Mouse (Mus musculus) thymus, adult 18-20 months (tissue): ENCODE data around the gene Slc41a1.
"Not testable (repeated sequence)": the region's sequence is repeated elsewhere in the genome, so short reads cannot be mapped to it uniquely, and the experiment has no call there.

ENCODE experiments used
- DNase-seq, 2 experiments: peaks; one replicate each; pipeline ENCODE4 v3.0.0; 2022; ENCODE audit warnings: mixed read lengths in 2 of 2

Gene Slc41a1

GRCm38 (mm10) chr1:131827207-131827786 is at the start of gene Slc41a1:
TSS of gene Slc41a1 (plus strand) at chr1:131827493.
- peak; percentile 18 to 52 for DNase-seq

DNA sequence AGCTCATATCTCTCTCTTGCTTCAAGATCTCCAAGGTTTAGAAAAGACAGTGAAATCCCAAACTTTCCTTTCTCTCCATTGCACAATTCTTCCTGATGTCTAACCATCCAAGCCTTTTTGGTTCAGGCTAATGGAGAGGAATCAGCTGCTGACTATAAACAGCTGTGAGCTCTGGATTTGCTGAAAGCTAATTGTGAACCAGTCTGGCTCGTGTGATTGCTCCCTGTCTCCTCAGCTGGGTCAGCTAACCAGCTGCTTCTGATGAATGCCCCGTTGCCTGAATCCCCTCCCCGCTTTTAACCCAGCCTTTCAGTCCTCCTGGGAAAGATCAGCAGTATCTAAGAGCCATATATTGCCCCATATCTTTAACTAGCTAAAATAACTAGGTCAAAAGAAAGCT is 32.7 kb upstream of the Slc41a1 start:
- no peak for DNase-seq

GRCm38 (mm10) chr1:131795171-131795570 is 32.1 kb upstream of the Slc41a1 start:
- no peak for DNase-seq

DNA sequence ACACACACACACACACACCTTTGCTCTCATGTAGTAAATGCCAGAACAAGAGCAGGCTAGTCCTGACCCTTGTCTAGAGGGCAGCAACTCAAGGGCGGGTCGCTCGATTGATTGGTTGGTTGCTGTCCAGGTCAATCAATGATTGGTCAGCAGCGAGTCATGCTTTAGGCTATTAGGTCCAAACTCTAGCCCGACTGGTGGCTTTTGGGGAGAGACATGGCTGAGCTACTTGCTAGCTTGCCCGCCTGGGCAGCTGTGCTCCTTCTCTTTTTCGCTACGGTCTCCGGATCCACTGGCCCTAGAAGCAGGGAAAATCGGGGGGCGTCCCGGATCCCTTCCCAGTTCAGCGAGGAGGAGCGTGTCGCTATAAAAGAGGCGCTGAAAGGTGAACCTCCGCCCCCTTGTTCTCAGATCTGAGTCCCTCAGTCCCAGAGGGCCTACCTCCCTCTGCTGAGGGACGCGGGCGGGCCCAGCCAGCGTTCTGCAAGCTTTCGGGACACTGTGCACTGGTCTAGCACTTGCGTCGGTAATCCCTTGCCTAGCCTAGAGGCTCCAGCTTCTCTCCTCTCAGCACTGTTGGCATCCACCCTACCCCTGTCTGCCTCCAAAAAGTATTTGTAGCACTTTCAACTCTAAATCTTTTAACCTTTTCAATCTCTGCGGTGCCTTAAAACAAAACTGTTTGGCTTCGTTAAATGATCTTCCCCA is 29.9 kb upstream of the Slc41a1 start, which contains the start of gene Pm20d1:
TSS of gene Pm20d1 (plus strand) at position 180 of the 708 bp plus-strand sequence.
- no peak for DNase-seq

- DNase-seq = no peak
These were observed 27.3 kb upstream of the Slc41a1 start for GRCm38 (mm10) chr1:131800001-131800400.

GRCm38 (mm10) chr1:131801071-131801470 is 26.2 kb upstream of the Slc41a1 start:
- DNase-seq = no peak

DNA sequence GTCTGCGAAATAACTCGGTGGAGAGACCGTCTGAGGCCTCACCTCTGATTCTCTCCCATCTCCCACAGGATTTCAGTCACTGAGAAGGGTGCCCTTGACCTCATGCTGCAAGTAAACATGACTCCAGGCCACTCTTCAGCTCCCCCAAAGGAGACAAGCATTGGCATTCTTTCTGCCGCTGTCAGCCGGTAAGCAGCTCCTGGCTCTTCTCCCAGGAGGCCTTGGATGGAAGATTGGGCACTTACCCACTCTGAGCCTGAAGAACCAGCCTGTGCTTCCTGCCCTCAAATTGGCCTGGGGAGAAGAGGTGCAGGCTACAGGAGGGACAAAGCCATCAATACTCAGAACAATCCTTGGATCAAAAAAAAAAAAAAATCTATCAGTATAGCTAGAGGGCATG is 24.6 kb upstream of the Slc41a1 start:
- DNase-seq = no peak

- no peak for DNase-seq
These were observed 23.1 kb upstream of the Slc41a1 start for GRCm38 (mm10) chr1:131804166-131804565.

DNA sequence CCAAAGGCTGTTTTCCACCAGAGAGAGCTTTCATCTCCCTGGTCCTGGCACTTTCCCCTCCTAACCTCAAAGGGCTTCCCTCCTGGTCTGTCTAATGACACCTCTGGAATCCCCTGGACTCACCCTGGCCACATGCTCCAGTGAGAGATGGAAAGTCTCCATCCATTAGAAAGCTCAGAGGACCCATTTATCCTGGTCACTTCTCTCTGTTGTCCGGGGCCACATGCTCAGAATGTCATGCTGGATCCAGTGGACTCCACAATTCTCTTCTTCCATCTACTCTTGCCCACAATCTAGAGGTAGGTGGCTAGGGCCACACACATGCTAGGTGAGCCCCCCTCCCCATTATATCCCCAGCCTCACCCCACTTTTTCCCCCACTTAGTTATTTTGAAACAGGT is 18.3 kb upstream of the Slc41a1 start:
- DNase-seq = no peak

- DNase-seq = no peak
These were observed 17.6 kb upstream of the Slc41a1 start for GRCm38 (mm10) chr1:131809651-131810050.

DNA sequence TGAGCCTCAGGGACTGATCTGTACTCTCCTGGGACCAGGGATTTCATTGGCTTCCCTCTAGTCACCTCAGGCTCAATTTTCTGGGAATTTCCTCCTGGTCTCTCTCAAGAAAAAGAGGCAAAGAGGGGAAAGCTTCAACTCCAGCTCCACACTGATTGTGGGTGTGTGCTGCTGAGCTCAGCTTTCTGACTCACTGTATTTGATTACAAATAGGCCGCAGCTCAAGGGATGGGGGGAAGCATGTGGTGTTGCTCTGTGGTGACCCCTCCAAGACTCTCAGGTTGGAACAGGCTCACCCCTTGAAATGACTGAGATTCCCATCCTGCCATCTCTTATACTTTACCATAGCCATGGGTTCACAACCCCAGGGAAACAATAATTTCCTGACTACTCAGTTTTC is 15.9 kb upstream of the Slc41a1 start:
- no peak for DNase-seq

GRCm38 (mm10) chr1:131812006-131812405 is 15.3 kb upstream of the Slc41a1 start:
- no peak for DNase-seq

DNA sequence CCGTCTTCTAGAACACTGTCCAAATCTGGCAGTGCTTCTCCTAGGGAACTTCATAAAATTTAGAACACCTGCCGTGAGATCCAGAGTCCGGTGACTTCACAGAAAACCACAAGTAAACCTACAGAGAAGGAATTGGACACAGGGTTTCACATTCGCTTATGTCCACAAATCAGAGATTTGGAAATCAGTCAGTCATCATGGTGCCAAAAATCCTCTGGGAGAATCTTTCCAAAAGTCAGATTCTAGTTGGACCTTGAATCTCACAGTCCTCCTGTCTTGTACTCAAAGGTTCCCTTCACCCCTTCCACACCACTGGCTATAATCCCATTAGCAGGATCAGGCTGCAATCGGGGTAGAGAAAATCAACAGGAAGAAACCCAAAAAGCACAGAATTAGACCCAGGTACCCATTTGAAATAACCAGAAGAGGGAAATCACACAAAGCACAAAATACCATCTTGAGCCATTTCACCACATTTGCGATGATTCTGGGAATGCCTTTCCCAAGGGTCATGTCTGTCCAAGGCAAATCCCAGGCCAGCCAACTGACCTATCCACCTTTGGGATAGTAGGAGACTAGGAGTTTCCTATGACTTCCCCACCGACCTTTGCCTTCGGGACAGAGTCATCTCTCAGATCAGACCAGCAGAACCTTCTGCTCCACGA is 14.5 kb upstream of the Slc41a1 start:
- DNase-seq = no peak

GRCm38 (mm10) chr1:131813731-131814130 is 13.6 kb upstream of the Slc41a1 start:
- DNase-seq = no peak

- no peak for DNase-seq
These were observed 13.1 kb upstream of the Slc41a1 start for GRCm38 (mm10) chr1:131814191-131814590.

GRCm38 (mm10) chr1:131816886-131817285 is 10.4 kb upstream of the Slc41a1 start:
- no peak for DNase-seq

GRCm38 (mm10) chr1:131820353-131820752 is 6.9 kb upstream of the Slc41a1 start:
- DNase-seq = not testable (repeated sequence)

DNA sequence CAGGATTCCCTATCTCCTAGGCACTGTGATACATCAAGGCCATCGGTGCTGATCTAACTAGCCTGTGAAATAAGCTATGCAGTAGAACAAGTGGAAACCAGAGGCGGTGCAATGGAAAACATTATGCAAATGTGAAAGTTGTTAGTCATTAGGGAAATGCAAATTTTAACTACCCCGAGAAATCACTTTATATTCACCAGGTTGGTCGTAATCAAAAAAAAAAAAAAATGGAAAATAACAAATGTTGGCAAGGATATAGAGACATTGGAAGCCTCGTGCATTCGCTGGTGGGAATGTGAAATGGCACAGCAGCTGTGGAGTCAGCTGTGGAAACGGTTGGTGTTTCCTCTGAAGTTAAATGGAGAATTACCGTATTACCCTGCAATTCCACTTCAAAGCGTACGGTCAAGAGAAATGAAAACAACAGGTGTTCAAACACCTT is 6.4 kb upstream of the Slc41a1 start:
- no peak for DNase-seq

DNA sequence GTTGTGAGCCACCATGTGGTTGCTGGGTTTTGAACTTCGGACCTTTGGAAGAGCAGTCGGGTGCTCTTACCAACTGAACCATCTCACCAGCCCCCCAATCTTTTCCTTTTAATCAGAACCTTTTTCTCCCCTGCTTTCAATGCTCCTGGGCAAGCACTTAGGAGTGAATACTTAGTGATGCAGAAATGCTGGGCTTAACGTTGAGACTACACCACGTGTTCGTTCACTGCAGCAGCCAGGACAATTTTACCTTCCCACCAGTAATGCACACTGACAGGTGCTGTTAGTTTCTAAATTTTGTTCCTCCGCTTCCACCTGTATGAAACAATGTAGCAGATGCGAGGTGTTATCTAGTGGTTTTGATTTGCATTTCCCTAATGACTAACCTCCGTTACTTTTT is 5.0 kb upstream of the Slc41a1 start:
- DNase-seq = no peak

DNA sequence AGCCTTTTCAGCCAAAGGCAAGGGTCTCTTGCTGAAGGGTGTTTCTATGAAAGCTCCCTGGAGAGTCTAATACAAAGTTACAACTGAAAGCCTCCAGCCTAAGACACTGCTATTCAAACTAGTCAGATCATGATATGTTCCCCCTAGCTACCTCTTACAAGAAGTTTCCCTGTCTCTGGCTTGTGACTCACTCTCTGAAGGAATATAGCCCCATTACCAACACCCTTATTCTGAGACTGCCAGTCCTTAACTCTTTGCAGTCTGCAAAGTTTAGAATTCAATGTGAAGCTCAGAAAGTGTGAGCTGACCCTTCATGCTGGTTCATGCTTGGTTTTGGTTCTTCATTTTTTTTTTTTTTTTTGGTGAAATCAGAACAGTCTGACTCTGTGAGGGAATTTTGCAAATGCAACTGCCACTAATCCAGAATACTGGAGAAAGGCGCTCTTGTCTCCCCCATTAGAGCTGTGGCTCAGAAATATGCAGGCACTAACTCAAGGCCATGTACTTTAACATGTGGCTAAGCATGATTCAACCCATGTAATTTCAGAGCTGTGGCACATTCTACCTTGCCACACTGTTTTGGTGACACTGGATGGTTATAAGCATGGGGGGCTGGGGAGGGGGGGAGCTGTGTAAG is 4.3 kb upstream of the Slc41a1 start:
- DNase-seq = no peak

DNA sequence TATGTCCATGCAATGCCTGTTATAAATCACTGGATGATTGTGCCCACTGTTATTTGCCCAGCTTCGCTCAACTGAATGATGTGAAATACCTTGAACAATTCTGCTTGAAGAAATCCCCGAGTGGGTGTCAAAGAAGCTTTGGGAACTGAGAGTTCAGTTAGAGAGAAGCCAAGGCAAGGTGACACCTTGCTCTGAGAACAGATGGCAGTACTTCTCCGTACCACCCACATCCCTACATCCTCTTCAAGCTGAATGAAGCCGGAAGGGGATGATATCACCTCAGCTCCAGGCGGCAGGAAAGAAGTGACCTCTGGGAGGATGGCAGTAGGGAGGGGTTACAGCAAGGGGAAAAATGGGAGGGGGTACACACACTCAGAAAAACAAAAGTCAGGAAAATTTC is 3.7 kb upstream of the Slc41a1 start:
- DNase-seq = no peak

GRCm38 (mm10) chr1:131824528-131825181 is 2.6 kb upstream of the Slc41a1 start:
- peak in 1 of 2 experiments; percentile 12 for DNase-seq

DNA sequence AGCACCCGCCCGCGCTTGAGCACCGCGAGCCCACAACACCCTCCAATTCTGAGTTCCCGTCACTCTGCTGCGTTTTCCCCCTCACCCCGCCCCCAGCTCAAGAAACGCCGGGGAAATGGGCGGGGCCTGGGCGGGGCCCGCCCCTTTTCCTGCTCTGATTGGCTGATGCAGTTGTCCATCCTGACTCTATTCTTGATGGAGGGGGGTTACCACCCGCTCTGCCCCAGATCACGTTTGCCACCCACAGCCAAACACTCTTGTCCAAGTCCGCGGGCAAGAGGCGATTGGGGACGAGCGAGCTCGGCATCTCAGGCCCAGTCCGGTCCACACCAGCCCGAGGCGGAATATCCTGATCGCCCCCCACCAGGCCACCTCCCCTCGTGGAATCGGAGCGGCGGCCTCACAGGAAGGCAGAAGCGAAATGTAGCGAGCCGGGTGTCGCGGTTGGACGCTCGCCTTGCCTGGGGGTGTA is 530 bp downstream of the Slc41a1 start:
- DNase-seq = peak; percentile 90 to 92
